Mouse (Mus musculus): ENCODE measurements around the gene Pou5f1. TPM values are rescaled to one million over a fixed set of nuclear protein-coding genes. Genes with fewer than 3 reads are reported as not detected.
A peak's percentile ranks its signal among the peaks of the same experiment; 100 is the strongest.
"Not testable (repeated sequence)": the region's sequence is repeated elsewhere in the genome, so short reads cannot be mapped to it uniquely, and the experiment has no call there.

The Pou5f1 gene
- total RNA-seq, 2 experiments from 2014 or later: not detected

GRCm38 (mm10) chr17:35502762-35503161 is 3.1 kb upstream of the Pou5f1 start:
- Histone ChIP-seq H3K4me3 (no peak overlapping the region), H3K27ac (no peak overlapping the region)
- intact Hi-C loops (cut with DNase I): no loop called here

GRCm38 (mm10) chr17:35503849-35504248 is 2.0 kb upstream of the Pou5f1 start:
- intact Hi-C loops (cut with DNase I): no loop called here
- H3K4me3 ChIP-seq: no peak overlapping the region
- DNase-seq: no peak
- TF ChIP-seq CTCF (IDR thresholded peaks at IDR 0.05): no peak
- no peak overlapping the region for H3K27ac ChIP-seq

More at GRCm38 (mm10) chr17:35502762-35503161, 3.1 kb upstream of the Pou5f1 start:
- TF ChIP-seq CTCF (IDR thresholded peaks at IDR 0.05): no peak
- no peak for DNase-seq

DNA sequence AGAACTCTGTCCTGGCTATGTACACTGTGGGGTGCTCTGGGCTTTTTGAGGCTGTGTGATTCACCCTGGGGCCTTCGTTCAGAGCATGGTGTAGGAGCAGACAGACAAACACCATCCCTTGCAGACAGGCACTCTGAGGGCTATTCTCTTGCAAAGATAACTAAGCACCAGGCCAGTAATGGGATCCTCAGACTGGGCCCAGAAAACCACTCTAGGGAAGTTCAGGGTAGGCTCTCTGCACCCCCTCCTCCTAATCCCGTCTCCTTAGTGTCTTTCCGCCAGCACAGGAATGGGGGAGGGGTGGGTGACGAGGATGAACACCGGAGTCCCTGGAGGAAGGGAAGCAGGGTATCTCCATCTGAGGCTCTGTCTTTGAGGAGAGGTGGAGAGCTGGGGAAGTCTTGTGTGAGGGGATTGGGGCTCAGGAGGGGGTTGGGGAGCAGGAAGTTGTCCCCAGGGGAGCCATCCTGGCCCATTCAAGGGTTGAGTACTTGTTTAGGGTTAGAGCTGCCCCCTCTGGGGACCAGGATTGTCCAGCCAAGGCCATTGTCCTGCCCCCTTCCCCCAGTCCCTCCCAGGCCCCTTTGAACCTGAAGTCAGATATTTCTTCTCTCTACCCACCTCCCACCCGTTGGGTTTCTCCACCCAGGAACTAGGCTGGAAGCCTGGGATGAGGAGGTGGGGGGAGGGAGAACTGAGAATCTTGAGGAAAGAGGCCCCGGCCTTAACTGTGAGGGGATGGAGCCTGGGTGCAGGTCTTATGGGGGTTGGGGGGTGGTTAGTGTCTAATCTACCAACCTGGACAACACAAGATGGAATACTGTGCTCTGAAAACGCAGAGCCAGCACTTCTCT is 963 bp upstream of the Pou5f1 start:
- no peak for DNase-seq
- intact Hi-C loops (cut with DNase I): no loop called here
- no peak for TF ChIP-seq CTCF (IDR thresholded peaks at IDR 0.05)

GRCm38 (mm10) chr17:35506881-35507280 is 1.1 kb downstream of the Pou5f1 start:
- no peak for DNase-seq
- TF ChIP-seq CTCF (IDR thresholded peaks at IDR 0.05): no peak
- H3K4me3 ChIP-seq: no peak overlapping the region
- intact Hi-C loops (cut with DNase I): no loop called here
- H3K27ac ChIP-seq: no peak overlapping the region

More for the DNA sequence above, 963 bp upstream of the Pou5f1 start:
- H3K4me3 ChIP-seq: no peak overlapping the region
- H3K27ac ChIP-seq: no peak overlapping the region

GRCm38 (mm10) chr17:35507556-35508260 is 1.9 kb downstream of the Pou5f1 start:
- no peak for DNase-seq
- intact Hi-C loops (cut with DNase I): no loop called here
- Histone ChIP-seq H3K4me3 (no peak overlapping the region), H3K27ac (no peak overlapping the region)
- TF ChIP-seq CTCF (IDR thresholded peaks at IDR 0.05): no peak

- H3K4me3 ChIP-seq; intact Hi-C loops (cut with DNase I); DNase-seq; H3K27ac ChIP-seq: not testable (repeated sequence)
These were observed 2.5 kb downstream of the Pou5f1 start for GRCm38 (mm10) chr17:35508279-35508678.

DNA sequence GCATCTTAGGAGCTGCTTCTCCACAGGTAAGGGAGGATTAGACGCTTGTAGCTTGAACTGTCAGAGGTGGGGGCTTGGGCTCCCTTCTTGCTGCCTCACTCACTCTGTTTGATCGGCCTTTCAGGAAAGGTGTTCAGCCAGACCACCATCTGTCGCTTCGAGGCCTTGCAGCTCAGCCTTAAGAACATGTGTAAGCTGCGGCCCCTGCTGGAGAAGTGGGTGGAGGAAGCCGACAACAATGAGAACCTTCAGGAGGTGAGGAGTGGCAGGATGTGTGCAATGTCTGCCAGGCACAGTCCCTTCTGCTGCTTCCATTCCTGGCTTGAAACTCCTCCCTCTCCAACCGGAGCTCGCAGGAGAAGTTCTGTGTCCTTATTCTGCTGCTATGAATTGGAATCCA is 3.5 kb downstream of the Pou5f1 start:
- intact Hi-C loops (cut with DNase I): no loop called here

DNA sequence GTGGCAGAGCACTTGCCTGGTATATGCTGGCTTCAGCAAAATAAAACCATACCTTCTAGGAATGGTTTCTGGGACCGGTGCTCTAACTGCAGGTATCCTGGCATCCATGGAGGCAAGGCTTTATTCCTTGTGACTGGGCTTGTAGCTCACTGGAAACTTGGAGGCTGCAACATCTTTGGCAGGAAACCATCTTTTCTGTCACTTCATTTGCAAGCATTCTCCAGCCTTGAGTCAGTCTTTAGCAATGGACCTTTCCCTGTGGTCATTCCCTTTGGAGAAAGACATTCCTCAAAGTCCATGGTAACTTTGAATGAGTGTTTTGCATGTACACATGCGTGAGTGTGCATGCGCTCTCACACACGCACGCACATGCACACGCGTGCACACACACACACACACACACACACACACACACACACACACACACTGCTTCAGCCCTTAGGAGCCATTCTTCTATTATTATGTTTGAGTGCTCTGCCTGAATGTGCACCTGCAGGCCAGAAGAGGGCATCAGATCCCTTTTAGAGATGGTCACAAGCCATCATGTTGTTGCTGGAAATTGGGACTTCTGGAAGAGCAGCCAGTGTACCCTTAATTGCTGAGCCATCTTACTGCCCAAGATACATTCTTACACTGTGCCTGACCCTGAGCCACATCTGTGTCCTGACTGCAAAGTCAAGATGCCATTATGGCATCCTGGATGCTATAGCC is 7.3 kb downstream of the Pou5f1 start:
- DNase-seq: no peak
- peak; percentile 26; the same call in 1 of the 2 replicates for TF ChIP-seq CTCF (IDR thresholded peaks at IDR 0.05)
- Histone ChIP-seq H3K4me3 (no peak overlapping the region), H3K27ac (no peak overlapping the region)
- intact Hi-C loops (cut with DNase I): no loop called here

More for the DNA sequence above, 3.5 kb downstream of the Pou5f1 start:
- TF ChIP-seq CTCF (IDR thresholded peaks at IDR 0.05): peak; percentile 27
- Histone ChIP-seq H3K27ac (no peak overlapping the region), H3K4me3 (no peak overlapping the region)
- no peak for DNase-seq

DNA sequence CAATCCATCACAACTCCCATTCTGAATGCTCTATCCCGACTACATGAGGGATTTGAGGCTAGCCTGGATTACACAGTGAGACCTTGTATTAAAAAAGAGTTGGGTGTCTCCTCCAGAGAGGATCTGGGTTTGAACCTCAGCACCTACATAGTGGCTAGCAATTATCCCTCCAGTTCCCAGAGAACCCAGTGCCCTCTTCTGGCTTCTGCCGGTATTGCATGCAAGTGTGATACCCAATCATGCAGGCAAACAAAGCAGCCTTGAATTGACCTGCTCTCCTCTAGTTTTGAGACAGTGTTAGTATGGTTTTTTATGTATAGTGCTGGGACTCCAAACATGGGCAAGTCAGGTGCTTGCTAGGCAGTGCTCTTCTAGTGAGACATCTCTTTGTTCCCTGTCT is 8.1 kb downstream of the Pou5f1 start:
- H3K27ac ChIP-seq: no peak overlapping the region
- TF ChIP-seq CTCF (IDR thresholded peaks at IDR 0.05): peak; percentile 82
- intact Hi-C loops (cut with DNase I): no loop called here
- peak; percentile 73 for DNase-seq
- H3K4me3 ChIP-seq: no peak overlapping the region

GRCm38 (mm10) chr17:35514756-35515155 is 8.9 kb downstream of the Pou5f1 start:
- no peak for TF ChIP-seq CTCF (IDR thresholded peaks at IDR 0.05)
- Histone ChIP-seq H3K4me3 (no peak overlapping the region), H3K27ac (no peak overlapping the region)
- DNase-seq: no peak
- intact Hi-C loops (cut with DNase I): no loop called here

DNA sequence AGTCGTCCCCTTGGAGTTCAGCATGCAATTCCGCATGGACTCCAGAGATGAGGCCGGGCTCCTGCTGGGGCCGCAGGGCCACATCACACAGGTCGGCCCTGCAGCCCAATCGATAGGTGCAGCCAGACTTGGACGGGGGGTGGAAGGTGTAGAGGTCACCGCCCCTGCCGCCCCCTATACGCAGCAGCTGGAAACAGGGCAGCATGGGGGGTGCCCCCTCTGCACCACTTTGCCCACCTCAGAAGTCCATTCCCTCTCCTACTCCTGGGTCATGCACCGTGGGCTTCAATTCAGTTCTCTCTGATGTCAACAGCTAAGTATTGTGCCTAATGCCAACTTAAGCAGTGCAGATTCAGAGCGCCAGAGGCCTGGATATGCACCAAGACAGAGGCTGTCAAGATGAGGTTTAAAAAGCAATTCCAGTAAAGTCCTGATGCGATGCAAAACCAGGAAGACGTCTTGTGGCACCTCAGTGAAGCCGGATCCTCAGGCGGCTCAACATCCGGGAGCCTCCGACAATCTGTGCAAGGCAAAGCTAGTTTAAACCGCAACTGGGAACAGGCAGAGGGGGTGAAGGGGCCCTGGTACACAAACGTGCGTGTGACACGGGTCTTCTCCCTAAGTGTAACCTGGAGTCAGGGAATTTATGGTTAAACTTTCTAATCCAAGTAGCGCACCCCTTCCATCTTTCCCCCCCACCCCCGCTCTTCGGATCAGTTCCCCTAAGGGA is 10.3 kb downstream of the Pou5f1 start:
- peak; percentile 46 for DNase-seq
- Histone ChIP-seq H3K27ac (peak overlapping the region; percentile 60), H3K4me3 (peak overlapping the region; percentile 84)
- TF ChIP-seq CTCF (IDR thresholded peaks at IDR 0.05): no peak
- intact Hi-C loops (cut with DNase I): no loop called here
